Mouse (Mus musculus): ENCODE measurements around the gene Tmem104. TPM values are rescaled to one million over a fixed set of nuclear protein-coding genes. Genes with fewer than 3 reads are reported as not detected.

Tmem104 gene
- polyA plus RNA-seq, 1 experiment from 2014 or later: 9.7 TPM

GRCm38 (mm10) chr11:115202756-115203155 is 15.5 kb downstream of the Tmem104 start:
- ATAC-seq (ENCODE audit: insufficient read depth, low FRiP score): no peak
- no peaks in the 10 kb centered on the region for H3K27me3 ChIP-seq (ENCODE audit: control insufficient read depth, insufficient read depth, low read length)
- peaks cover 8% of the 10 kb centered on the region; the same call in 1 of the 2 replicates for H3K36me3 ChIP-seq (ENCODE audit: control insufficient read depth, insufficient read depth, low read length)
- H3K27ac ChIP-seq (ENCODE audit: low read length): no peak overlapping the region
- no peak overlapping the region for H3K4me3 ChIP-seq (replicated peaks; ENCODE audit: low read length)
- H3K4me1 ChIP-seq (ENCODE audit: control insufficient read depth, insufficient read depth, low read length): no peaks in the 10 kb centered on the region
- no peaks in the 10 kb centered on the region for H3K9me3 ChIP-seq (replicated peaks; ENCODE audit: control insufficient read depth, low read length)
- H3K9ac ChIP-seq (ENCODE audit: low read length): no peak overlapping the region
- WGBS: 93% methylated on average over 9 of the region's 9 CpGs
- H3K4me2 ChIP-seq (ENCODE audit: low read depth, low read length): no peak overlapping the region

GRCm38 (mm10) chr11:115208126-115208525 is 20.8 kb downstream of the Tmem104 start:
- Histone ChIP-seq H3K27ac (ENCODE audit: low read length) (no peak overlapping the region), H3K4me1 (ENCODE audit: control insufficient read depth, insufficient read depth, low read length) (no peaks in the 10 kb centered on the region), H3K4me3 (replicated peaks; ENCODE audit: low read length) (no peak overlapping the region), H3K9me3 (replicated peaks; ENCODE audit: control insufficient read depth, low read length) (no peaks in the 10 kb centered on the region), H3K9ac (ENCODE audit: low read length) (no peak overlapping the region), H3K4me2 (ENCODE audit: low read depth, low read length) (no peak overlapping the region), H3K27me3 (ENCODE audit: control insufficient read depth, insufficient read depth, low read length) (no peaks in the 10 kb centered on the region), H3K36me3 (ENCODE audit: control insufficient read depth, insufficient read depth, low read length) (0 out of 2 replicates have a peak, but pooled peaks cover 3% of the 10 kb centered on the region)
- ATAC-seq (ENCODE audit: insufficient read depth, low FRiP score): no peak
- 75% methylated on average over 12 of the region's 12 CpGs for WGBS

GRCm38 (mm10) chr11:115208776-115209732 is 21.8 kb downstream of the Tmem104 start:
- Histone ChIP-seq H3K27me3 (ENCODE audit: control insufficient read depth, insufficient read depth, low read length) (no peaks in the 10 kb centered on the region), H3K4me1 (ENCODE audit: control insufficient read depth, insufficient read depth, low read length) (no peaks in the 10 kb centered on the region), H3K4me3 (replicated peaks; ENCODE audit: low read length) (no peak overlapping the region), H3K4me2 (ENCODE audit: low read depth, low read length) (no peak overlapping the region), H3K9me3 (replicated peaks; ENCODE audit: control insufficient read depth, low read length) (no peaks in the 10 kb centered on the region), H3K9ac (ENCODE audit: low read length) (no peak overlapping the region), H3K36me3 (ENCODE audit: control insufficient read depth, insufficient read depth, low read length) (0 out of 2 replicates have a peak, but pooled peaks cover 3% of the 10 kb centered on the region), H3K27ac (ENCODE audit: low read length) (no peak overlapping the region)
- no peak for ATAC-seq (ENCODE audit: insufficient read depth, low FRiP score)
- 73% methylated on average over 25 of the region's 25 CpGs for WGBS

GRCm38 (mm10) chr11:115209958-115210357 is 22.7 kb downstream of the Tmem104 start:
- ATAC-seq (ENCODE audit: insufficient read depth, low FRiP score): no peak
- H3K4me3 ChIP-seq (replicated peaks; ENCODE audit: low read length): no peak overlapping the region
- 80% methylated on average over 7 of the region's 7 CpGs for WGBS
- no peaks in the 10 kb centered on the region for H3K9me3 ChIP-seq (replicated peaks; ENCODE audit: control insufficient read depth, low read length)
- no peak overlapping the region for H3K4me2 ChIP-seq (ENCODE audit: low read depth, low read length)
- no peaks in the 10 kb centered on the region for H3K27me3 ChIP-seq (ENCODE audit: control insufficient read depth, insufficient read depth, low read length)
- H3K9ac ChIP-seq (ENCODE audit: low read length): no peak overlapping the region
- H3K36me3 ChIP-seq (ENCODE audit: control insufficient read depth, insufficient read depth, low read length): 0 out of 2 replicates have a peak, but pooled peaks cover 3% of the 10 kb centered on the region
- H3K4me1 ChIP-seq (ENCODE audit: control insufficient read depth, insufficient read depth, low read length): no peaks in the 10 kb centered on the region
- H3K27ac ChIP-seq (ENCODE audit: low read length): no peak overlapping the region

GRCm38 (mm10) chr11:115212116-115212515 is 24.8 kb downstream of the Tmem104 start:
- no peaks in the 10 kb centered on the region for H3K9me3 ChIP-seq (replicated peaks; ENCODE audit: control insufficient read depth, low read length)
- 43% methylated on average over 13 of the region's 13 CpGs for WGBS
- H3K36me3 ChIP-seq (ENCODE audit: control insufficient read depth, insufficient read depth, low read length): no peaks in the 10 kb centered on the region
- no peak for ATAC-seq (ENCODE audit: insufficient read depth, low FRiP score)
- H3K4me3 ChIP-seq (replicated peaks; ENCODE audit: low read length): no peak overlapping the region
- no peak overlapping the region for H3K4me2 ChIP-seq (ENCODE audit: low read depth, low read length)
- H3K27ac ChIP-seq (ENCODE audit: low read length): no peak overlapping the region
- no peaks in the 10 kb centered on the region for H3K27me3 ChIP-seq (ENCODE audit: control insufficient read depth, insufficient read depth, low read length)
- H3K4me1 ChIP-seq (ENCODE audit: control insufficient read depth, insufficient read depth, low read length): no peaks in the 10 kb centered on the region
- H3K9ac ChIP-seq (ENCODE audit: low read length): no peak overlapping the region

GRCm38 (mm10) chr11:115215123-115215522 is 27.8 kb downstream of the Tmem104 start:
- Histone ChIP-seq H3K27me3 (ENCODE audit: control insufficient read depth, insufficient read depth, low read length) (no peaks in the 10 kb centered on the region), H3K4me1 (ENCODE audit: control insufficient read depth, insufficient read depth, low read length) (peaks cover 14% of the 10 kb centered on the region; the same call in 1 of the 2 replicates), H3K4me2 (ENCODE audit: low read depth, low read length) (no peak overlapping the region), H3K4me3 (replicated peaks; ENCODE audit: low read length) (no peak overlapping the region), H3K36me3 (ENCODE audit: control insufficient read depth, insufficient read depth, low read length) (no peaks in the 10 kb centered on the region), H3K27ac (ENCODE audit: low read length) (no peak overlapping the region), H3K9me3 (replicated peaks; ENCODE audit: control insufficient read depth, low read length) (no peaks in the 10 kb centered on the region), H3K9ac (ENCODE audit: low read length) (no peak overlapping the region)
- ATAC-seq (ENCODE audit: insufficient read depth, low FRiP score): no peak
- WGBS: 40% methylated on average over 5 of the region's 5 CpGs

GRCm38 (mm10) chr11:115217439-115218410 is 30.4 kb downstream of the Tmem104 start:
- WGBS: 42% methylated on average over 18 of the region's 18 CpGs
- Histone ChIP-seq H3K27me3 (ENCODE audit: control insufficient read depth, insufficient read depth, low read length) (no peaks in the 10 kb centered on the region), H3K9me3 (replicated peaks; ENCODE audit: control insufficient read depth, low read length) (no peaks in the 10 kb centered on the region), H3K4me3 (replicated peaks; ENCODE audit: low read length) (no peak overlapping the region), H3K4me2 (ENCODE audit: low read depth, low read length) (no peak overlapping the region), H3K36me3 (ENCODE audit: control insufficient read depth, insufficient read depth, low read length) (no peaks in the 10 kb centered on the region), H3K4me1 (ENCODE audit: control insufficient read depth, insufficient read depth, low read length) (peaks cover 25% of the 10 kb centered on the region), H3K27ac (ENCODE audit: low read length) (no peak overlapping the region), H3K9ac (ENCODE audit: low read length) (no peak overlapping the region)
- no peak for ATAC-seq (ENCODE audit: insufficient read depth, low FRiP score)

GRCm38 (mm10) chr11:115219263-115219662 is 32.0 kb downstream of the Tmem104 start:
- no peak overlapping the region for H3K4me3 ChIP-seq (replicated peaks; ENCODE audit: low read length)
- no peak overlapping the region; the same call in 1 of the 2 replicates for H3K27ac ChIP-seq (ENCODE audit: low read length)
- no peaks in the 10 kb centered on the region for H3K9me3 ChIP-seq (replicated peaks; ENCODE audit: control insufficient read depth, low read length)
- 38% methylated on average over 9 of the region's 9 CpGs for WGBS
- H3K9ac ChIP-seq (ENCODE audit: low read length): no peak overlapping the region; the same call in 1 of the 2 replicates
- H3K36me3 ChIP-seq (ENCODE audit: control insufficient read depth, insufficient read depth, low read length): no peaks in the 10 kb centered on the region
- H3K4me2 ChIP-seq (ENCODE audit: low read depth, low read length): no peak overlapping the region
- peak; percentile 19; the same call in 1 of the 2 replicates for ATAC-seq (ENCODE audit: insufficient read depth, low FRiP score)
- H3K27me3 ChIP-seq (ENCODE audit: control insufficient read depth, insufficient read depth, low read length): no peaks in the 10 kb centered on the region
- peaks cover 27% of the 10 kb centered on the region for H3K4me1 ChIP-seq (ENCODE audit: control insufficient read depth, insufficient read depth, low read length)

Data from stomach, embryonic 16.5 days (tissue).